Mouse (Mus musculus) brain, embryonic 14.5 days (tissue): Measurements from ENCODE around the gene Osbp2.

Experiments used
- CTCF ChIP-seq: fragments of 200-500 bp; IDR thresholded peaks from 2 replicates; pipeline ENCODE4 v1.5.1; 2012; ENCODE audit warnings: inconsistent platforms, mild to moderate bottlenecking, moderate library complexity, borderline replicate concordance; ENCODE audit not compliant: insufficient read depth, insufficient read length; ENCODE audit errors: extremely low read depth
- POLR2A ChIP-seq: fragments of 200-500 bp; IDR thresholded peaks from 2 replicates; pipeline ENCODE4 v1.6.1; 2012; ENCODE audit warnings: mild to moderate bottlenecking, inconsistent platforms, borderline replicate concordance; ENCODE audit not compliant: poor library complexity, insufficient read depth, insufficient read length, severe bottlenecking; ENCODE audit errors: extremely low read depth

GRCm38 (mm10) chr11:3764352-3764751, 99.4 kb downstream of the Osbp2 start:
- TF ChIP-seq POLR2A = no peak
- TF ChIP-seq CTCF = no peak
